Mouse (Mus musculus): Measurements from ENCODE around the gene Crebbp. TPM values are rescaled to one million over a fixed set of nuclear protein-coding genes. Genes with fewer than 3 reads are reported as not detected.
A peak's percentile ranks its signal among the peaks of the same experiment; 100 is the strongest.

The Crebbp gene
- polyA plus RNA-seq, 1 experiment from 2014 or later, result 19.6 TPM

DNA sequence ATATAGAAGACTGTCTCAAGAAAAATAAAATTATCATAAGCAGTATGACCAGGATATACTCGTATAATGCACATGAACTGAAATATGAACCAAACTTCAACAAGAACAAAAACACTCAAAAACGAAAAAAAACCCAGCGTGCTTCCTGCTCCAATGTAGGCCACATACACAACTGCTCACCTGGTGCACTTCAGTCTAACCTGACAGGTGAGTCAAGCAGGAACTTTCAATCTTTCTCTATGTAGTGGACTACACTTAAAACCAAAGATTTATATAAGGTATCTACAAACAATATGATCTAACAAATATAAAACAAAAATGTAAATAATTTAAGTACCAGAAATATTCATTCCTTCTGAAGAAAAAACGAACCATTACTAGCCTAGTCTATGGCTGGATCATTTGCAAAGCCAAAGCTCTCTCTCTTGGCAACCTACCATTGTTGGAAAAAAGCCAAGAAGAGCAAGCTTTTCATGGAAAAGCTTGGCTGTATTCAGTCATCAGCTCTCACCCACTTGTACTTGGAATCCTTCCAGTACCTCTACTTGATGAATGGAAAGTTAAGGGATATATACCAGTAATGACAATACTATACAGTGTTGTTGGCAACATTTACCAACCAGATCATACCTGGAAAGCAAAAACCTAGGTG is 53.4 kb downstream of the Crebbp start:
- Histone ChIP-seq H3K4me2 (0 out of 2 replicates have a peak overlapping the region, but pooled peaks have one; percentile 3), H3K27ac (peak overlapping the region; percentile 86), H3K9me3 (replicated peaks) (no peaks in the 10 kb centered on the region), H3K9ac (no peak overlapping the region), H3K27me3 (no peaks in the 10 kb centered on the region), H3K36me3 (no peaks in the 10 kb centered on the region), H3K4me1 (replicated peaks) (peaks cover 49% of the 10 kb centered on the region), H3K4me3 (no peak overlapping the region)
- 69% methylated on average over 4 of the region's 4 CpGs for WGBS
- ATAC-seq (replicated peaks; ENCODE audit: insufficient number of reproducible peaks, insufficient read depth, low FRiP score, low read depth), result peak; percentile 67

DNA sequence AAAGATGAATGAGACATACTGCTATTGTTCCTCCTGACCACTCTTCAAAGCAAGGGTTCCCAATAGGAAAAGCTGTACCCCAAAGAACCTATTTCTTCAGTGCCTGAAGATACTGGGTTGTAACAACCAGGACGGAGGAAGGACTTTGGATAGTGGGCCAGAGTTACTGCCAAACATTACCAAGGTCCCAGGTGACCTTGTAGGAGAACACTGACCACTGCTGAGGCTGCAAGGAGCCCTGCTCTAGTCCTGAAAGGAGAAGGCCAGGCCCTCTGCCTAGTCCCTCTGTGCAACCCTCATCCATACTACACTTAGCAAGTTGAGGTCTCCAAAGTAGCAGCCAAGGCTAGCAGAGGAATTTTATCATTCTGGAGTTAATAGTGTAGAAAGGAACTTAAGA is 60.7 kb downstream of the Crebbp start:
- WGBS, result 100% methylated on average over 1 of the region's 1 CpGs
- ATAC-seq (replicated peaks; ENCODE audit: insufficient number of reproducible peaks, insufficient read depth, low FRiP score, low read depth), result no peak

DNA sequence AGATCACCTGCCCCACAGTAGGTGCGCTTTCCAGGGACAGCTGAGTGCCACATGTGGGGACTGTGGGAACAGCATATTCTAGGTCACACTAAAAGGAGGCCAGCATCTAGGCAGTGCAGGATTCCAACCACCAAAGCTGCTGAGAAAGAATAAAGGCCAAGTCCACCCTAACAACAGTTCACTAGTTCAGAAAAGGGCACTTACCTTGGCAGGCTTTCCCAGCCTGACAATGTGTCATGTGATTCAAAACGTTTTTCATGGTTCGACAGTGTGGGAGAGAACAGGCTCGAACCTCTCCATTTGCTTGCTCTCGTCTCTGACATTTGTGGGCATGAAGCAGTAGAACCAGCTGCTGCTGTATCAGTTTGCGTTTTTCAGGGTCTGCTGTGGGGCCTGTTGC is 75.3 kb downstream of the Crebbp start:
- no peak overlapping the region for H3K4me2 ChIP-seq
- no peak for ATAC-seq (replicated peaks; ENCODE audit: insufficient number of reproducible peaks, insufficient read depth, low FRiP score, low read depth)
- H3K9ac ChIP-seq, result no peak overlapping the region
- 67% methylated on average over 6 of the region's 6 CpGs for WGBS
- H3K4me3 ChIP-seq, result no peak overlapping the region
- peaks cover 24% of the 10 kb centered on the region for H3K36me3 ChIP-seq
- no peaks in the 10 kb centered on the region for H3K27me3 ChIP-seq
- H3K4me1 ChIP-seq (replicated peaks), result no peaks in the 10 kb centered on the region; the same call in none of the 2 replicates
- no peaks in the 10 kb centered on the region for H3K9me3 ChIP-seq (replicated peaks)
- no peak overlapping the region for H3K27ac ChIP-seq

More for the DNA sequence above, 60.7 kb downstream of the Crebbp start:
- Histone ChIP-seq H3K9ac (no peak overlapping the region), H3K4me2 (no peak overlapping the region), H3K36me3 (no peaks in the 10 kb centered on the region), H3K27me3 (no peaks in the 10 kb centered on the region), H3K4me3 (no peak overlapping the region), H3K9me3 (replicated peaks) (no peaks in the 10 kb centered on the region), H3K27ac (0 out of 2 replicates have a peak overlapping the region, but pooled peaks have one; percentile 21), H3K4me1 (replicated peaks) (peaks cover 25% of the 10 kb centered on the region)

DNA sequence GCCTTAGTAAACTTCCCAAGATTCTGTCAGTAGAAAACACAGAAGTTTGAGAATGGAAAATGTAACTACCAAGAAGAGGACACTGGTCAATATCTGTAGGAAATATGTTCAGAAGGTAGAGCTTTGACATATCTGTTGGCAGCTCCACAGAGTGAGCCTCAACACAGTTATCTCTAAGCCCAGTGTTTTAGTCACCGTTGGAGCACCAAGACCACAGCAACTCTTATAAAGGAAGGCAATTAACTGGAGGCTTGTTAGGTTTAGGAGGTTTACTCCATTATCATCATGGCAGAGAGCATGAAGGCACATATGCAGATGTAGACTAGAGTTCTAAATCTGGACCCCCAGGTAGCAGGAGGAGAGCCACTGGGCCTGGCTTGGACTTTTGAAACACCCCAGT is 80.0 kb downstream of the Crebbp start:
- 75% methylated on average over 1 of the region's 1 CpGs for WGBS
- no peak for ATAC-seq (replicated peaks; ENCODE audit: insufficient number of reproducible peaks, insufficient read depth, low FRiP score, low read depth)

DNA sequence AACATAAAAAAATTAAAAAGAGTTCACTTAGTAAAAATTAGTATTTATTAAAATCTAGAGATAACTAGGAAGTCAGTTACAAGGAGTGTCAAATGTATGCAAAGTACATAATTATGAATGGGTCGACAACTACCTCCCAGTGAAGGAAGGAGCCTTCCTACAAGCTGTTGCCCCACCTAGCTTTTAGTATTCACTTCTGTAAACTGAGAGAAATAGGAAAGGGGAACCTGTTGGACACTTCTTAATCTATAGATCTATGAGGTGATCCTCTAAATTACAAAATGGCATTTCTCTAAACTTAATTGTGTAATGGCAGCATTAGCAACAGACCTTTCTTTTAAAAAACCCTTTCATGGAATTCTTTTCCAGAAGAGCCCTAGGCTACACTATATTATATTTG is 84.9 kb downstream of the Crebbp start:
- H3K4me2 ChIP-seq, result no peak overlapping the region
- H3K9me3 ChIP-seq (replicated peaks), result no peaks in the 10 kb centered on the region
- H3K27ac ChIP-seq, result no peak overlapping the region
- H3K4me3 ChIP-seq, result no peak overlapping the region
- no peaks in the 10 kb centered on the region for H3K4me1 ChIP-seq (replicated peaks)
- 85% methylated on average over 1 of the region's 1 CpGs for WGBS
- H3K36me3 ChIP-seq, result peaks cover 37% of the 10 kb centered on the region
- H3K9ac ChIP-seq, result no peak overlapping the region
- no peaks in the 10 kb centered on the region for H3K27me3 ChIP-seq
- ATAC-seq (replicated peaks; ENCODE audit: insufficient number of reproducible peaks, insufficient read depth, low FRiP score, low read depth), result no peak

More for the DNA sequence above, 80.0 kb downstream of the Crebbp start:
- peaks cover 24% of the 10 kb centered on the region for H3K36me3 ChIP-seq
- no peak overlapping the region for H3K4me2 ChIP-seq
- H3K4me1 ChIP-seq (replicated peaks), result no peaks in the 10 kb centered on the region
- no peaks in the 10 kb centered on the region for H3K9me3 ChIP-seq (replicated peaks)
- no peak overlapping the region for H3K27ac ChIP-seq
- no peaks in the 10 kb centered on the region for H3K27me3 ChIP-seq
- H3K4me3 ChIP-seq, result no peak overlapping the region
- no peak overlapping the region for H3K9ac ChIP-seq

DNA sequence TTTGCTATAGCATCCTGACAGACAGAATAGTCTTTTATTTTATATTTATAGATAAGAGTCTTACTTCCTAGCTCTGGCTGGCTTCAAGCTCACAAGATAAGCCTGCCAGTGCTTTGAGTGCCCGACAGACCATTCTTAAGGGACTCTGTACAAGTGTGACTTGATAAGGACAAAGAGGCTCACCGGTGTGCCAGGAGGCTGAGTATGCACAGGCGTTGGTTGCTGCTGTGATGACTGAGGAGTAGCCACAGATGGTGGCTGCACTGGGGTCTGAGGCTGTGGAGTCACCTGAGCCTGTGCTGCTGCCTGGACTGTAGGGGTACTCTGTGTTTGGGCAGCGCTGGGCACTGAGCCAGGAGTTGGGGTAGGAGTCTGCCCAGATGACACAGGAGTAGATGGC is 96.7 kb downstream of the Crebbp start:
- no peak overlapping the region for H3K4me3 ChIP-seq
- H3K9ac ChIP-seq, result no peak overlapping the region
- peak overlapping the region; percentile 57 for H3K27ac ChIP-seq
- no peaks in the 10 kb centered on the region for H3K9me3 ChIP-seq (replicated peaks)
- peaks cover 5% of the 10 kb centered on the region for H3K4me1 ChIP-seq (replicated peaks)
- peaks cover 69% of the 10 kb centered on the region for H3K36me3 ChIP-seq
- H3K4me2 ChIP-seq, result no peak overlapping the region
- ATAC-seq (replicated peaks; ENCODE audit: insufficient number of reproducible peaks, insufficient read depth, low FRiP score, low read depth), result peak; percentile 86
- no peaks in the 10 kb centered on the region for H3K27me3 ChIP-seq
- 41% methylated on average over 4 of the region's 4 CpGs for WGBS

DNA sequence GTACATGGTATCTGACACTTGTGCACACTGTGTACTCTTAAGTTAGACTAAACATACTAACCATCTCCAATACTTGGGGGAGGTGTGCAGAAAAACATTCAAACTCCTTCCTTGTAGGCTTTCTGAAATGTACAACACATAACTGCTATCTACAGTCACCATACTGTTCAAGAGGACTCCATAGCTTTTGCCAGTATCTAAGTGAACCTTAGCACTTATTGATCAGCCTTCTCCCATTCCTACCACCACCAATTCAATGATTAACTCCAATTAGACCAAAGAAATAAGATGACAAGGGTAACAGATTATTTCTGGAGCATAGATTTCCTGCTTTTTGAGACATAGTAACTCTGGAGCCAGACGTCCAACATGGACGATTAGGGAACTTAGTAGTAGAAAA is 113.4 kb downstream of the Crebbp start:
- Histone ChIP-seq H3K27ac (no peak overlapping the region), H3K4me2 (no peak overlapping the region), H3K4me1 (replicated peaks) (no peaks in the 10 kb centered on the region), H3K9me3 (replicated peaks) (no peaks in the 10 kb centered on the region), H3K9ac (no peak overlapping the region), H3K36me3 (peaks cover 60% of the 10 kb centered on the region), H3K4me3 (no peak overlapping the region), H3K27me3 (no peaks in the 10 kb centered on the region)
- 92% methylated on average over 2 of the region's 2 CpGs for WGBS
- ATAC-seq (replicated peaks; ENCODE audit: insufficient number of reproducible peaks, insufficient read depth, low FRiP score, low read depth), result no peak

DNA sequence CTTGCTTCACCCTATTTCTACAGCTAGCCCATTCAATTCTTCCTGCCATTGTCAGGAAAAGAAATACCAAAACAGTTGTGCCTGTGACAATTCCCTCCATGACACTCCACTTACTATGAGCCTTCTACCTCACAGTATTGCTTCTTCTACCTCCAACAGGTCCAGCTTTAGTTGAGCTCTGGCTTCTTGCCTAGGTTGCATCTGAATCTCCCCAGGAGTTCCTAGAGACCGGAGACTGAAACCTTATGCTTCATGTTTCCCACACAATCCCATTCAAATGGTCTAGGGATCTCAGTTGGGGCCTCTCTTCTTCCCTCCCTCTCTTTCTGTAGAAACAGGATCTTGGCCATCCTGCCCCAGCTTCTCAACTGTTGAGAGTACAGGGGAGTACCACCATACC is 116.3 kb downstream of the Crebbp start:
- no peaks in the 10 kb centered on the region for H3K4me1 ChIP-seq (replicated peaks)
- H3K4me2 ChIP-seq, result no peak overlapping the region
- no peak overlapping the region for H3K9ac ChIP-seq
- H3K36me3 ChIP-seq, result peaks cover 81% of the 10 kb centered on the region
- no peaks in the 10 kb centered on the region for H3K9me3 ChIP-seq (replicated peaks)
- H3K27me3 ChIP-seq, result no peaks in the 10 kb centered on the region
- WGBS, result 92% methylated on average over 1 of the region's 1 CpGs
- H3K27ac ChIP-seq, result no peak overlapping the region
- no peak overlapping the region for H3K4me3 ChIP-seq
- no peak for ATAC-seq (replicated peaks; ENCODE audit: insufficient number of reproducible peaks, insufficient read depth, low FRiP score, low read depth)

DNA sequence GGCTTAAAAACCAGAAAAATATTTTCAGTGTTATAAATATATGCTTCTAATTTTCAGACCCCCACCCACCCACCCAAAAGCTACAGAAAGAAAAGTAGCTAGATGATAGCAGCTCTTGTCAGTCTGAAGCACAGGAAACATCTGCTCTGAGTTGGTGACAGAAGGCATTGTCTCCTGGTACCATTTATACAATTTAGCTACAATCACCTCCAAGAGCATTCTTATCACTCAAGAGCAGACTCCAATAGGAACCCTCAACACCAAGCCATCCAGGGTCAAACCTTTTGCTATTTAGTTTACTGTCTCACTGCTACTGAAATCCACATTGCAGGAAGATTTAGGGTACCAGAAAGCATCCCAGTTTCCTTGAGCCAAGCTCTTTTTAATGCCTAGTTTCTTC is 116.9 kb downstream of the Crebbp start:
- H3K4me2 ChIP-seq, result no peak overlapping the region
- no peak for ATAC-seq (replicated peaks; ENCODE audit: insufficient number of reproducible peaks, insufficient read depth, low FRiP score, low read depth)

DNA sequence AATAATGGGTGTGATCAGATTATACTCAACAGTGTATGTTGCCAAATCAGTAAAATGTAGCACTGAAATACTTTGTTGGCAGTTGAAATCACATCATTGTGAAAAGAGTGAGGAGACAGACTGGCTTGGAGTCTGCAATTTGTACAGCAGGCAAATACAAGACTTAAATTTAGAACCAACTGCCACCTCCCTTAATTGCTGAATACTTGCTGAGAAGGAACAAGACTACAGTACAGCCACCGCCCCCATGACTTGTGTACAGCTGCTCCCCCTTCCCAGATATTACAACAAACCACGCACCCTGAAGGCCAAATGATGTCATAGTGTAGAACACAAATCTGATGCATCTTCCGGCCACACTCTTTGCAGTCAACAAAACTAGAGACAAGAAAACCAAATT is 117.7 kb downstream of the Crebbp start:
- no peak overlapping the region for H3K9ac ChIP-seq
- H3K27ac ChIP-seq, result no peak overlapping the region
- H3K4me3 ChIP-seq, result no peak overlapping the region
- ATAC-seq (replicated peaks; ENCODE audit: insufficient number of reproducible peaks, insufficient read depth, low FRiP score, low read depth), result no peak
- no peaks in the 10 kb centered on the region for H3K27me3 ChIP-seq
- no peaks in the 10 kb centered on the region for H3K9me3 ChIP-seq (replicated peaks)
- H3K4me2 ChIP-seq, result no peak overlapping the region
- peaks cover 86% of the 10 kb centered on the region for H3K36me3 ChIP-seq
- no peaks in the 10 kb centered on the region for H3K4me1 ChIP-seq (replicated peaks)
- WGBS, result 87% methylated on average over 3 of the region's 3 CpGs

More for the DNA sequence above, 116.9 kb downstream of the Crebbp start:
- Histone ChIP-seq H3K4me3 (no peak overlapping the region), H3K27me3 (no peaks in the 10 kb centered on the region), H3K27ac (no peak overlapping the region), H3K36me3 (peaks cover 85% of the 10 kb centered on the region), H3K9ac (no peak overlapping the region), H3K9me3 (replicated peaks) (no peaks in the 10 kb centered on the region), H3K4me1 (replicated peaks) (no peaks in the 10 kb centered on the region)

DNA sequence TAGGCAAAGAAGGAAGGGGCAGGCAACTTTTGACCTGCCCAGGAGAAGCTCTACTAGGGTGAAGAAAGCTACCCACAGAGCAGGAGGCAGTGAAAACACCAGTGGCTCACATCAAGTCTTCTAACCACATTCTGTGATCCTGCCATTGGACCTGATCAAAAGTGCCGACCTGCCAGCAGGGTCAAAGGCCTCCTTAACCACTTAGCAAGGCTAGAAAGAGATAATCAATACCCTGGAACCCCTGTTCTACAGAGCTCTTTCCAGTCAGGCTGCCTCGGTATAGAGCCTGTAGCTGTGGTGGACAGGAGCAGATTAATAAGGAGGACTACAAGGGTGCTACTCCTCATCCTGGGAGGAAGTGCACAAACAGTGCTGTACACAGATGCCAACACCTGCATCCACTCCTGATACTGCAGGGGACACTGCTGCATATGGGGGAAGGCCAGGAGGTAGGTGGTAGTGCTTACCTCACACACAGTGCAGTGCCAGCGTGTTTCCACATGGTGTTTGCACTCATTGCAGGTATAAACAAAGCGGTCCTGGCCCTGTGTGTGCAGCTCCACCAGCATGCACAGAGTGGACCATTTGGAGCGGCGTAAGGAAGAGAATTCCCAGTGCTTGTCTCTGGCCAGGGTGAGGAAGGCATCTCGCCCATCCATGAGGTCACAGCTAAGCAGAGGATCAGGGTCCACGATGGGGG is 126.4 kb downstream of the Crebbp start:
- H3K9me3 ChIP-seq (replicated peaks), result no peaks in the 10 kb centered on the region
- 92% methylated on average over 8 of the region's 8 CpGs for WGBS
- no peak overlapping the region for H3K4me3 ChIP-seq
- H3K27ac ChIP-seq, result no peak overlapping the region
- H3K36me3 ChIP-seq, result peaks cover 85% of the 10 kb centered on the region
- H3K4me2 ChIP-seq, result no peak overlapping the region
- no peak overlapping the region for H3K9ac ChIP-seq
- ATAC-seq (replicated peaks; ENCODE audit: insufficient number of reproducible peaks, insufficient read depth, low FRiP score, low read depth), result no peak
- H3K4me1 ChIP-seq (replicated peaks), result no peaks in the 10 kb centered on the region
- no peaks in the 10 kb centered on the region for H3K27me3 ChIP-seq

Measured in heart, embryonic 15.5 days (tissue).